Mouse (Mus musculus) intestine, embryonic 14.5 days (tissue): Measurements from ENCODE around the gene Dppa5a. TPM values are rescaled to one million over a fixed set of nuclear protein-coding genes. Genes with fewer than 3 reads are reported as not detected.
"Not testable (repeated sequence)": the region's sequence is repeated elsewhere in the genome, so short reads cannot be mapped to it uniquely, and the experiment has no call there.

ENCODE experiments used
- ATAC-seq: fragments of 200-750 bp; cut with Nextera tagmentation; replicated peaks from 2 replicates; pipeline ENCODE4 v1.8.0; 2017; ENCODE audit warnings: low read depth, moderate number of reproducible peaks, moderate TSS enrichment, moderate library complexity; ENCODE audit not compliant: low FRiP score, low TSS enrichment
- DNase-seq: peaks from one replicate; pipeline ENCODE4 v3.0.0-alpha.2; 2018; ENCODE audit warnings: low spot score
- H3K27ac ChIP-seq: fragments of 300-500 bp; sonication (generic); 2 replicates; pipeline ENCODE4 v1.5.1; 2014; ENCODE audit warnings: low read depth, mild to moderate bottlenecking, control low read depth
- H3K27me3 ChIP-seq: fragments of 300-500 bp; sonication (generic); replicated peaks from 2 replicates; pipeline ENCODE4 v1.6.1; 2014; ENCODE audit warnings: low read length, control low read depth; ENCODE audit not compliant: control insufficient read depth, insufficient read depth
- H3K36me3 ChIP-seq: fragments of 300-500 bp; sonication (generic); 2 replicates; pipeline ENCODE4 v1.6.1; 2014; ENCODE audit warnings: low read length, control low read depth; ENCODE audit not compliant: control insufficient read depth, insufficient read depth
- H3K4me1 ChIP-seq: fragments of 300-500 bp; sonication (generic); replicated peaks from 2 replicates; pipeline ENCODE4 v1.6.1; 2014; ENCODE audit warnings: low read length, control low read depth, mixed read lengths; ENCODE audit not compliant: control insufficient read depth, insufficient read depth
- H3K4me2 ChIP-seq: fragments of 300-500 bp; sonication (generic); 2 replicates; pipeline ENCODE4 v1.6.1; 2014; ENCODE audit warnings: low read length
- H3K4me3 ChIP-seq: fragments of 300-500 bp; sonication (generic); 2 replicates; pipeline ENCODE4 v1.5.1; 2014; ENCODE audit warnings: low read depth, low read length, control low read depth, mixed read lengths
- H3K9ac ChIP-seq: fragments of 300-500 bp; sonication (generic); 2 replicates; pipeline ENCODE4 v1.6.1; 2014; ENCODE audit warnings: mild to moderate bottlenecking, low read length
- H3K9me3 ChIP-seq: fragments of 300-500 bp; sonication (generic); 2 replicates; pipeline ENCODE4 v1.6.1; 2016; ENCODE audit warnings: low read length, control low read depth; ENCODE audit not compliant: control insufficient read depth
- WGBS: fragments of 180-500 bp; shearing (Covaris S2); extraction: QIAGEN DNeasy Blood & Tissue Kit; methylation state at CpG from one replicate; pipeline ENCODE4 v1.1.7; 2014; 5-methylcytosine and 5-hydroxymethylcytosine counted together
- polyA plus RNA-seq: library from polyadenylated mRNA; unstranded; fragments of >200 nt; fragmentation: Nextera tagmentation; extraction: Ambion mirVana; gene quantifications from 2 replicates; pipeline ENCODE4 v1.2.1, GENCODE M21; 2014

The Dppa5a gene
- polyA plus RNA-seq, 1 experiment from 2014 or later, result not detected

DNA sequence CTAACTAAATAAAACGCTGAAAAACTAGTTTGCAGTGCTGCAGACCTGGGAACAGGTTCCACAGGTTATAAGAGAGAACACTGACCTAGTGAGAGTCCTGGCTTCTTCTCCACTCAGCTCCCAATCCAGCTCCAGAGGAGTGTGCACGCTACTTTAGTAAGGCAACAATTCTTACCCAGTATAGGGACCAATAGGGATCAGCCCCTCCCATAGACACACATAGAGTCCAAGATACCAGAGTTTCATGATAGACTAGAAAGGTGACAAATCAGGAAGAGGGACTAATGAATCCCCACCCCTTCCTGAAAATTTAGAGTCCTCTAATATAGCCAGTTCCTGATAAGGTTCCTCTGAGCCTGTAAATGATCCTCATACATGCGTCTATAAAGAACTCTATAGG lies 21.0 kb downstream of the Dppa5a start:
- Histone ChIP-seq H3K4me2 (no peak overlapping the region), H3K27me3 (no peaks in the 10 kb centered on the region), H3K9ac (no peak overlapping the region), H3K9me3 (no peaks in the 10 kb centered on the region), H3K4me3 (no peak overlapping the region), H3K4me1 (no peaks in the 10 kb centered on the region), H3K27ac (no peak overlapping the region), H3K36me3 (no peaks in the 10 kb centered on the region)
- no peak for DNase-seq
- peak; percentile 36; the same call in 1 of the 2 replicates for ATAC-seq
- WGBS, result 55% methylated on average over 3 of the region's 3 CpGs

DNA sequence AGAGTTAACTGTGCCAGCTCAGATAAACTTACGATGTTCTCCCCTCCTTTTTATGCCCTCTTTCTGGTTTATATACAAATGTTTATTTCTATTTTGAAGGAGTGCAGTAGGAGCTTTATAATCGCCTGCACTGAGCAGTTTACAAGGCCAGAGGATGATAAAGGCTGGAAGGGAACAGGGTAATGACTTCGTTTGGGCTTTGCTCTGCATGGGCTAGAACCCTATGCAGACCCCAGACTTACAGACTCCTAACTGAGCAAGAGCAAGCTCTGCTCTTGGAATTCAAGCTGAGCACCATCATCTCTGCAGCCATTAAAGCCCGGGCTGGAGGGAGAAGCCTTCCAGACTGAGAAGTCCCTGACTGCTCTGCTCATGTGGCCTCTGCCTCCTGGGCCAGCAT lies 22.7 kb downstream of the Dppa5a start:
- not testable (repeated sequence) for H3K27me3 ChIP-seq, H3K4me1 ChIP-seq, H3K27ac ChIP-seq, H3K9ac ChIP-seq, H3K4me3 ChIP-seq, H3K36me3 ChIP-seq, ATAC-seq, H3K9me3 ChIP-seq, DNase-seq, H3K4me2 ChIP-seq
- WGBS, result 36% methylated on average over 3 of the region's 4 CpGs

DNA sequence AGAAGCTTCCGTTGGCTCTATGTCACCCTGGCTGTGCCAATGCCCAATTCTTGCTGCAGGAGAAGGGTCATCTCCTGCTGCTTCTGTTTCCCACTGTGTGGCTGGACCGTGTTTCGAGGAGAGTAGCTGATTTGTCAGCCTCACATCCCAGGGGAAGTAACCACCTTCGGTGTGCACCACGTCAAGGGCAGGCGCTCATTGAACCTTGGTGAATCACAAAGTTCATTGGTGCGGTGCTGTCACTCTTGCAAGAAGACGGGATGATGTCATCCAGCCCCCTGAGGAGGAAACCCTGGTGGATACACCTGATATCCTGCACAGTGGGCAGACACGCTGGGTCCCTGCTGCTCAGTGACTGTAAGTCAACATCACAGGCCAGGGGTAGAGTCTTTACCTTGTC lies 24.9 kb downstream of the Dppa5a start:
- not testable (repeated sequence) for H3K4me1 ChIP-seq, H3K27ac ChIP-seq, H3K4me3 ChIP-seq, DNase-seq, H3K27me3 ChIP-seq, H3K4me2 ChIP-seq, H3K9ac ChIP-seq, H3K36me3 ChIP-seq, ATAC-seq, H3K9me3 ChIP-seq
- 85% methylated on average over 9 of the region's 9 CpGs for WGBS

DNA sequence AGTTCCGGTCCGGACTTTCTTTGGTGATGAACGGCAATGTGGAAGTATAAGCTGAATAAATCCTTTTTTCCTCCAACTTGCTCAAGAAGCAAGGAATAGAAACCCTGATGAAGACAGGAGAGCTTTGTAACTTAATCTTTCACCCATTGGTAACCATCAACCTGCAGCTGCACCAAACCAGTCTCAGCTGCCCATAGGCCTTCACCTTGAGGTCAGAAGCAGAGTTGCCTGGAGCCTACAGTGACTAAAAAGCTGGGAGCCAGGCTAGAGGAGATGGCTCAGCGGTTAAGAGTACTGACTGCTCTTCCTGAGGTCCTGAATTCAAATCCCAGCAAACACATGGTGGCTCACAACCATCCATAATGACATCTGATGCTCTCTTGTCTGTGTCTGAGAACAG lies 25.5 kb downstream of the Dppa5a start:
- H3K27me3 ChIP-seq, H3K4me3 ChIP-seq, DNase-seq, H3K4me2 ChIP-seq, H3K9me3 ChIP-seq, H3K9ac ChIP-seq, H3K27ac ChIP-seq, ATAC-seq, H3K36me3 ChIP-seq, H3K4me1 ChIP-seq: not testable (repeated sequence)
- WGBS, result 89% methylated on average over 4 of the region's 4 CpGs

DNA sequence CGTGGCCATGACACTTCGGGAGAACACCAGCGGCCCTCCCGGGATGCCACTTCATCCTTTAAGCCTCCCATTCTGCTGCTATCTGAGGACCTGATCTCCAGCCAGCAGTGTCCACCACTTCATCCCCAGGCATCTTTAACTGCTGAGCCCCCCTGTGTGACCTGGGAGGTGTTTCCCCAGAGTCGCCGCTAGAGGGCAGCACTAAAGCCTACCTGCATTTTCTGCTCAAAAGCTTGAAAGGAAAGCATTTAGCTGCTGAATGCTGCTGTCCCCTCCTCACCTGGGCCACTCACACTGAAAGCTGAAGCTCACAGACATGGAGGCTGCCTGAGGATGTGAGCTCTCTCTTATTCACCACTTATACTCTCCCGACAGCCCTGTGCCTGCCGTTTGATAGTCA lies 27.7 kb downstream of the Dppa5a start:
- ATAC-seq, result not testable (repeated sequence)
- 20% methylated on average over 8 of the region's 8 CpGs for WGBS

DNA sequence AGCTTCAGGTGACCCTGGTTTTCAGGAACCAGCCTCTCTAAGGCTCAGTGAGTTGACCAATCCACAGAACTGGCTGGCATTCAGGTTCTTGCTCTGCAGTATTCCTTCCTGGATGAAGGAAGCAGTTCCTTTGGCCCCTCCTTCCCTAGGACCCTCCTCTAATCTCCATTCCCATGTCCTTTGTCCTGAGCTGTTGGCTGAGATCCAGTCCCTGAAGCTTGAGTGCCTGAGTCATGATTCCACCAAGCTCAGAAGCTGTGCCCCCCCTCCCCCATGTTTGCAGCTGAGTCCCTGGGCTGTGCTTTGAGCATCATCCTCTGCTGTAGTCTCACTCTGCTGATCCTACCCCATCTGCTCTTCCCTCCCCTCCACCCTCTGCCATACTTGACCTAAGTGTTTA lies 30.9 kb downstream of the Dppa5a start:
- H3K9ac ChIP-seq, H3K27ac ChIP-seq, ATAC-seq, H3K27me3 ChIP-seq, H3K4me2 ChIP-seq, H3K36me3 ChIP-seq, DNase-seq, H3K9me3 ChIP-seq, H3K4me3 ChIP-seq, H3K4me1 ChIP-seq: not testable (repeated sequence)

More for the DNA sequence above, 27.7 kb downstream of the Dppa5a start:
- H3K36me3 ChIP-seq, H3K4me2 ChIP-seq, H3K9me3 ChIP-seq, H3K4me1 ChIP-seq, H3K27ac ChIP-seq, H3K27me3 ChIP-seq, H3K4me3 ChIP-seq, H3K9ac ChIP-seq: not testable (repeated sequence)
- DNase-seq, result peak; percentile 74

DNA sequence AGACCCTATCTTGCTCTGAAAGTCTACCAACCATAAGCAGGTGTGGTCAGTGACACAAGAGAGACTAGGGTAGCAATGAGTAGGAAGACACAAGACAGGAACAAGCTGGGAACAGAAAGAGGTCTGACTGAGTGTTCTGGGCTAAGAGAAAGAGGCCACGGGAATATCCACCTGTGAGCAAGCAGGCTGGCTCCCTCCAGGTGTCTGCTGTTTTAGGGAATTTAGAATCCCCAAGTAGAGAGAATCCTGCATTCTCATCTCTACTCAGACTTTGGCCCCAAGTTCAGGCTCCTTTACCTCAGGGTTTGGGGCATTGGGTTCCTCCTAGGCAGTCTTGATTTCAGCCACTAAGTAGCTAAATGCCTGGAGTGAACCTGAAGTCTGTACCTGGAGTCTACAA lies 40.7 kb downstream of the Dppa5a start, which contains the start of gene Omt2b:
Gene Omt2b (plus strand): TSS at position 301 of the 400 bp plus-strand sequence.
- ATAC-seq, H3K9ac ChIP-seq, H3K27ac ChIP-seq, DNase-seq, H3K36me3 ChIP-seq, H3K27me3 ChIP-seq, H3K4me3 ChIP-seq, H3K9me3 ChIP-seq, H3K4me2 ChIP-seq, H3K4me1 ChIP-seq: not testable (repeated sequence)
- WGBS, result 80% methylated on average over 1 of the region's 1 CpGs

DNA sequence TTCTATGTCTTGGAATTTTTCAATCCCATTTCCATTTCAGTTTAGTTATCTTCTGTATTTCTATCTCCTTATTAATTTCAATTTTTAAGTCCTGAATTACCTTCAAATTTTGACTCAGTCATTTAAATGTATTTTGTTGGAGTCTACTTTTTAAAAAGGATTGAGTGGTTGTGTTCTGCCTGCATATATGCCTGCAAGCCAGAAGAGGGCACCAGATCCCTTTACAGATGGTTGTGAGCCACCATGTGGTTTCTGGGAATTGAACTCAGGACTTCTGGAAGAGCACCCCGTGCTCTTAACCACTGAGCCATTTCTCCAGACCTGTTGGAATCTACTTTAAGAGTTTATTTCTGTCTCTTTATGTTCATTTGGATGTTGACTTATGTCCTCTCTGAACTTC lies 48.5 kb downstream of the Dppa5a start:
- no peak for DNase-seq

More for the DNA sequence above, 48.5 kb downstream of the Dppa5a start:
- no peak overlapping the region for H3K4me2 ChIP-seq
- no peak overlapping the region for H3K27ac ChIP-seq
- no peaks in the 10 kb centered on the region for H3K27me3 ChIP-seq
- no peak overlapping the region for H3K9ac ChIP-seq
- WGBS, result 44% methylated on average over 1 of the region's 1 CpGs
- H3K9me3 ChIP-seq, result no peaks in the 10 kb centered on the region
- no peak for ATAC-seq
- no peak overlapping the region for H3K4me3 ChIP-seq
- H3K4me1 ChIP-seq, result no peaks in the 10 kb centered on the region
- no peaks in the 10 kb centered on the region for H3K36me3 ChIP-seq
